Mouse (Mus musculus): ENCODE measurements at regions not wholly inside any gene's neighbourhood (a gene's known extent, or its start where the extent isn't known, plus 50 kb on each side); places are given as distances from the start of the nearest gene placed in this dataset.
A peak's percentile ranks its signal among the peaks of the same experiment; 100 is the strongest.
"Not testable (repeated sequence)": the region's sequence is repeated elsewhere in the genome, so short reads cannot be mapped to it uniquely, and the experiment has no call there.

DNA sequence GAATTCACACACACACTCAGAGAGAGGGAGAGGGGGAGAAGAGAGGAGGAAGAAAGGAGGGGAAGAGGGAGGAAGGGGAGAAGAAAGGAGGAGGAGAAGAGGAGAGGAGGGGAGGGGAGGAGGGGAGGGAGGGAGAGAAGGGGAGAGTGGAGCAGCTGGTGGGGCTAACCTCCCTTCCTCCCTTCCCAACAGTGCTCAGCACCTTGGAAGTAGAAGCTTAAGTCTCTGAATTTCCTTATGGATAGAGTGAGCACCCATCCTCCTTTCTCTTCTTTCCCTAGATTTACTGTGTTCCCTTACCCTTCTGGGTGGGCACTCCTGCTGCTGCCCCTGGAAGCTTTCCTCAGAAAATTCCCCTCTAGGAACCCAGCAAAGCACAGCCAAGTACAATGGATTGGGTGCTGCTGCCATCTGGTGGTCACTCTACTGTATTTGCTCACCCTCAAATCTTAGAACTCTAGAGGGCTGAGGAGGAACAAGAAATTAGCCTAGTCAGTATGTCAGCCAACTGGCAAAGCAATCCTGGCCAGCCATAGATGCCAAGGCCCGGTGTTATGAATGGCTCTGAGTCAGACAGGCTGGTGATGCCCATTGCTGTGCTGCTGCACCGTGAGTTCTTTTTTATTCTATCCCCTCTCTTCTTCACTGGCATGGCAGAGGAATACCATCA, 119.9 kb downstream of the Zxdb start:
- not testable (repeated sequence) for H3K9me3 ChIP-seq (ENCODE audit: low read length); H3K4me1 ChIP-seq (ENCODE audit: insufficient read depth); H3K27ac ChIP-seq (ENCODE audit: low read depth); H3K4me3 ChIP-seq (ENCODE audit: low read depth, low read length); H3K27me3 ChIP-seq (ENCODE audit: insufficient read depth, low read length); H3K9ac ChIP-seq (replicated peaks); H3K4me2 ChIP-seq (ENCODE audit: low read depth, low read length); H3K36me3 ChIP-seq (replicated peaks; ENCODE audit: insufficient read depth, low read length); DNase-seq
- ATAC-seq: peak; percentile 49; the same call in 1 of the 2 replicates
- peak; percentile 23; the same call in 1 of the 2 replicates for TF ChIP-seq CTCF (IDR thresholded peaks at IDR 0.05; ENCODE audit: low read depth)
- 27% methylated on average over 2 of the region's 2 CpGs for WGBS (ENCODE audit: insufficient replicate concordance)

DNA sequence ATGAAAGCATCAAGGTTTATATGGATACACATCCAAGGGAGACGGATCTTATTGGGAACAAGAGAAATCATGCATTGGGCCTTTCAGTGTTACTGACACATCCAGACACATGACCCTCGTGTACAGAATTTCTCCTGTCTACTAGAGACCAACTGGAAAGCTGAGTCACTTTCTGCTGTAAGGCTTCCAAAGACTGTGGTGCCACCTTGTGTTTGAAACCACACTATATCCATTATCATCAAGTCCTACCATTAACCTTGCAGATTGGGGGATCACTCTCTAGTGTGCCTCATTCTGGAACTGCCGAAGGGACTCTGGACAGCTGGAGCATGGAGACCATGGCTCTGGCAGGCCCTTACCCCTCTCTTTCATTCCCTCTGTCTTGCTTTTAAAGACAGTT, 125.2 kb downstream of the Zxdb start:
- WGBS (ENCODE audit: insufficient replicate concordance): no CpG with 5 or more reads among the region's 3 CpGs
- ATAC-seq, DNase-seq: not testable (repeated sequence)

DNA sequence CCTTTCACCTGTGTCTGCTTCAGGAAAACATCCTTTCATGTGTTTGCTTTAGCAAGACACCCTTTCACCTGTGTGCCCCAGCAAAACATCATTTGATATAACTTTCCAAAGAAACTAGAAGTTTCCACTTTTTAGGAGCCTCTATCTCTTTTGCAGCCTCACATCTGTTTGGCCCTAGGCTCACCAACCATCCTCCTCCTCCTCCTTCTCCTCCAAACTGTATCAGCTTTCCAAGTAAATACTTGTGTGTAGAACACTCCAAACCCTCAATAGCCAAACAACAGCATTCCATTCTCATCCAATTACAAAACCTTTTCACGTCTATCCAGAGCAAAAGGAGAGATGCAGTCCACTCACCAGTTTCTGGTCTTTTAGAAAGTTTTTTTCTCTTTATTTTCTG, 133.1 kb downstream of the Zxdb start:
- no peaks in the 10 kb centered on the region for H3K36me3 ChIP-seq (replicated peaks; ENCODE audit: insufficient read depth, low read length)
- H3K4me1 ChIP-seq (ENCODE audit: insufficient read depth): no peaks in the 10 kb centered on the region
- no peak overlapping the region for H3K4me3 ChIP-seq (ENCODE audit: low read depth, low read length)
- ATAC-seq (peak; percentile 67), DNase-seq (no peak)
- TF ChIP-seq EP300 (IDR thresholded peaks at IDR 0.05; ENCODE audit: low read depth) (no peak), CTCF (IDR thresholded peaks at IDR 0.05; ENCODE audit: low read depth) (no peak)
- H3K9ac ChIP-seq (replicated peaks): no peak overlapping the region
- H3K9me3 ChIP-seq (ENCODE audit: low read length): no peaks in the 10 kb centered on the region
- H3K4me2 ChIP-seq (ENCODE audit: low read depth, low read length): no peak overlapping the region
- WGBS (ENCODE audit: insufficient replicate concordance): 48% methylated on average over 1 of the region's 1 CpGs
- H3K27ac ChIP-seq (ENCODE audit: low read depth): no peak overlapping the region
- no peaks in the 10 kb centered on the region for H3K27me3 ChIP-seq (ENCODE audit: insufficient read depth, low read length)

More for the DNA sequence above, 125.2 kb downstream of the Zxdb start:
- not testable (repeated sequence) for H3K27ac ChIP-seq (ENCODE audit: low read depth); H3K4me2 ChIP-seq (ENCODE audit: low read depth, low read length); H3K9ac ChIP-seq (replicated peaks); H3K4me3 ChIP-seq (ENCODE audit: low read depth, low read length); H3K9me3 ChIP-seq (ENCODE audit: low read length); H3K36me3 ChIP-seq (replicated peaks; ENCODE audit: insufficient read depth, low read length); H3K4me1 ChIP-seq (ENCODE audit: insufficient read depth); H3K27me3 ChIP-seq (ENCODE audit: insufficient read depth, low read length)

DNA sequence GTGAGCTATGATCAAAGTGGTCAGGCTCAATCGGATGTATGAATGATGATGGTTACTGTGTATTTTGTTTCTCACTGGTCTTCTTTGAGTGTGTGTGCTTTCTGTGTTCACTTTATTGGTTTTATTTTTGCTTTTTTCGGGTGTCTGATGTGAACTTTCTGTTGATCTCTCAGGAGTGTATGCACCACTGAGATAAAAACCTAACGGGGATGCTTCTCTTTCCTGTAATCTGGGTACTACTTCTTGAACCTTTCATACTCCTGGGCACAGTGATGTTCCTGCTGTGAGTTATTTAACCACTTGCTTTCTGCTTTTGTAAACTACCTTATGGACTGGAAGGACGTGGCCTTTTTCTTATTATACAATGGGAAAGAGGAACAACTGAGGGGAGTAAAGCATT, 133.6 kb downstream of the Zxdb start:
- no peaks in the 10 kb centered on the region for H3K36me3 ChIP-seq (replicated peaks; ENCODE audit: insufficient read depth, low read length)
- no peak for DNase-seq
- no peaks in the 10 kb centered on the region for H3K9me3 ChIP-seq (ENCODE audit: low read length)
- WGBS (ENCODE audit: insufficient replicate concordance): 59% methylated on average over 4 of the region's 4 CpGs
- no peak overlapping the region for H3K9ac ChIP-seq (replicated peaks)
- TF ChIP-seq CTCF (IDR thresholded peaks at IDR 0.05; ENCODE audit: low read depth) (no peak), EP300 (IDR thresholded peaks at IDR 0.05; ENCODE audit: low read depth) (peak; percentile 53; the same call in 1 of the 2 replicates)
- H3K4me2 ChIP-seq (ENCODE audit: low read depth, low read length): no peak overlapping the region
- H3K4me3 ChIP-seq (ENCODE audit: low read depth, low read length): no peak overlapping the region
- H3K27ac ChIP-seq (ENCODE audit: low read depth): no peak overlapping the region
- ATAC-seq: peak; percentile 79
- no peaks in the 10 kb centered on the region for H3K27me3 ChIP-seq (ENCODE audit: insufficient read depth, low read length)
- H3K4me1 ChIP-seq (ENCODE audit: insufficient read depth): no peaks in the 10 kb centered on the region

DNA sequence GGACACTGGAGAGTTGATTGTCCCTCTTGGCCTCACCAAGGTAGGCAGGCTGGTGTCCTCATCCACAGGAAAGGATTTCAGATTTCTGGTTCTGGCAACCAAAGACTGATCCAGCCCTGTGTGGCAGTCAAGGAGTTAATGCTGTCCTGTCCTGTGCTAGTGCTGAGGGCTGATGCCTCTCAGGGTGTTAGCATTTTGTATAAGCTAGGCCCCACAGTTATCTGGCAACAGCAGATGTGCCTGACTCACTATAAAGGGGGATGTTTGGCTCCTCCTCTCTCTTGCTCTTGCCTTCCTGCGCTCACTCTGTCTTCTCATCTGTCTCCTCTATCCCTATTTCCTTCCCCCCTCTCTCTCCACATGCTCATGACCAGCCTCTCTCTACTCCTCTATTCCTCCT, 138.8 kb downstream of the Zxdb start:
- Histone ChIP-seq H3K27me3 (ENCODE audit: insufficient read depth, low read length) (no peaks in the 10 kb centered on the region), H3K27ac (ENCODE audit: low read depth) (peak overlapping the region; percentile 72), H3K4me2 (ENCODE audit: low read depth, low read length) (peak overlapping the region; percentile 50), H3K36me3 (replicated peaks; ENCODE audit: insufficient read depth, low read length) (no peaks in the 10 kb centered on the region), H3K9me3 (ENCODE audit: low read length) (no peaks in the 10 kb centered on the region), H3K4me3 (ENCODE audit: low read depth, low read length) (no peak overlapping the region), H3K9ac (replicated peaks) (no peak overlapping the region), H3K4me1 (ENCODE audit: insufficient read depth) (no peaks in the 10 kb centered on the region)
- DNase-seq: peak; percentile 56
- ATAC-seq: peak; percentile 94
- TF ChIP-seq CTCF (IDR thresholded peaks at IDR 0.05; ENCODE audit: low read depth) (no peak), EP300 (IDR thresholded peaks at IDR 0.05; ENCODE audit: low read depth) (peak; percentile 85)
- WGBS (ENCODE audit: insufficient replicate concordance): 42% methylated on average over 1 of the region's 1 CpGs

DNA sequence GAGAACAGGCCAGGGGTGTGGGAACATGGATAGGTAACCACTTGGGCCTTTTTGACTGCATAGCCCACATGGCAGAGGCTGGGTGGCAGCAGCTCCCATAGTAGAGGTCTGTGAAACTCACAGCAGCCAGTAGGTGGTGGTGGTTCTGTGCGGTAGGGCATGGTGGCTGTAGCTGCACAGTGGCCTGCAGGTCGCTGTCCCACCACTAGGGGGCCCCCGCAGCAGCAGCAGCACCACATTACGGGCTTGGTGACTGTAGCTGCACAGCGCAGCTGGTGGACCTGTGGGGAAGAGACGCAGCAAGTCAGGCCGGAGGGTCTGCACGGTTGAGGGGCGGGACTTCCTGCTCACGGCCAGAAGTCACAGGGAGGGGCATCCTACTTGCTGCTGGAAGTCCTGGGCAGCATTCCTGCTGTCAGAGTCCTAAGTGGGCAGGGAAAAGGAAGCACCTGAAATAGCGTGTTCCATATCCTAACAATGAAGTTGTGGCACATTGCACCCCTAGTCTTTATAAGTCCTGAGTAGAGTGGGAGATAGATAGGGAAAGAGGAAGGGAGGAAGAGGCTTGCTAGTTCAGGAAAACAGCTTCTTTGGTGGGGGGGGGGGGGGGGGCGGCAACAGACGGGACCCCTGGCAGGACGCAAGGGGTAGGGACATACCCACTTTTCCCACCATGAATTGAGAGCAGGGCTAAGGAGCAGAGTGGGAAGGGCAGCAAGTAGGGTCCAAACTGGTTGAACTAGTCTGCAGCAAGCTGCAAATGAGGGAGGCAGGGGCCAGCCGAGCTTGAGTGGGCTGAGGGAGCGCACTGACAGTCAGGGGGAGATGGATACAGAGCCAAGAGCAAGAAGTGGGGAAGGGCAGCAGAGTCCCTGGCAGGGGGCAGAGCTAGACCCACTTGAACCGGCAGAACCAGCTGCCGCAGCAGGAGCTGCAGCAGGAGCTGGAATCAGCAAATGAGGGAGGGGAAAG, 141.4 kb downstream of the Zxdb start:
- peak; percentile 100 for TF ChIP-seq CTCF (IDR thresholded peaks at IDR 0.05; ENCODE audit: low read depth)
- no peak for TF ChIP-seq EP300 (IDR thresholded peaks at IDR 0.05; ENCODE audit: low read depth)
- Histone ChIP-seq H3K27me3 (ENCODE audit: insufficient read depth, low read length) (no peaks in the 10 kb centered on the region), H3K9me3 (ENCODE audit: low read length) (no peaks in the 10 kb centered on the region), H3K27ac (ENCODE audit: low read depth) (no peak overlapping the region), H3K4me2 (ENCODE audit: low read depth, low read length) (peak overlapping the region; percentile 66), H3K4me3 (ENCODE audit: low read depth, low read length) (peak overlapping the region; percentile 31), H3K36me3 (replicated peaks; ENCODE audit: insufficient read depth, low read length) (no peaks in the 10 kb centered on the region), H3K9ac (replicated peaks) (peak overlapping the region; percentile 34; the same call in 1 of the 2 replicates), H3K4me1 (ENCODE audit: insufficient read depth) (no peaks in the 10 kb centered on the region)
- peak; percentile 92 for DNase-seq
- ATAC-seq: peak; percentile 88
- whole genome bisulfite sequencing (ENCODE audit: insufficient replicate concordance): 30% methylated on average over 16 of the region's 18 CpGs

DNA sequence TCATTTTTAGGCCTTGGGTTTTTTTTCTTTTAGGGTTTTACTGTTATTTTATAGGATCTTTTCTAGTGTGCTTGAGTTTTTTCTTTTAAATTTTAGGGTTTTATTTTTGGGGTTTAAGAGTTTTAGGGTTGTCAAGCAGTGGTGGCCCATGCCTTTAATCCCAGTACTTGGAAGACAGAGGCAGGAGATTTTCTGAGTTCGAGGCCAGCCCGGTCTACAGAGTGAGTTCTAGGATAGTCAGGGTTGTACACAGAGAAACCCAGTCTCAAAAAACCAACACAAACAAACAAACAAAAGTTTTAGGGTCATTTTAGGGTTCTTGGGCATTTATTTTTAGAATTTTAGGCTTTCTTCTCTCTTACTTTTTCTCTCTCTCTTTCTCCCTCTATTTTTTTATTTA, 142.9 kb downstream of the Spin4 start:
- WGBS (ENCODE audit: insufficient replicate concordance): 86% methylated on average over 2 of the region's 2 CpGs
- not testable (repeated sequence) for H3K27ac ChIP-seq (ENCODE audit: low read depth); H3K4me3 ChIP-seq (ENCODE audit: low read depth, low read length); H3K9me3 ChIP-seq (ENCODE audit: low read length); H3K9ac ChIP-seq (replicated peaks); H3K4me1 ChIP-seq (ENCODE audit: insufficient read depth); H3K4me2 ChIP-seq (ENCODE audit: low read depth, low read length); ATAC-seq; DNase-seq; H3K36me3 ChIP-seq (replicated peaks; ENCODE audit: insufficient read depth, low read length); H3K27me3 ChIP-seq (ENCODE audit: insufficient read depth, low read length)
